Mouse (Mus musculus) forebrain, embryonic 10.5 days (tissue): ENCODE measurements at regions not wholly inside any gene's neighbourhood (a gene's known extent, or its start where the extent isn't known, plus 50 kb on each side); places are given as distances from the start of the nearest gene placed in this dataset.
"Not testable (repeated sequence)": the region's sequence is repeated elsewhere in the genome, so short reads cannot be mapped to it uniquely, and the experiment has no call there.

Source experiments
- DNase-seq: peaks from one replicate; pipeline ENCODE4 v3.0.0-alpha.2; 2017; ENCODE audit warnings: low spot score; ENCODE audit errors: extremely low spot score
- H3K27ac ChIP-seq: fragments of 300-500 bp; sonication (generic); 2 replicates; pipeline ENCODE4 v1.5.1; 2016; ENCODE audit warnings: mild to moderate bottlenecking
- H3K27me3 ChIP-seq: fragments of 300-500 bp; sonication (generic); 2 replicates; pipeline ENCODE4 v1.6.1; 2016; ENCODE audit warnings: mild to moderate bottlenecking; ENCODE audit not compliant: poor library complexity, severe bottlenecking
- H3K36me3 ChIP-seq: fragments of 300-500 bp; sonication (generic); replicated peaks from 2 replicates; pipeline ENCODE4 v1.6.1; 2016; ENCODE audit warnings: mild to moderate bottlenecking, moderate library complexity
- H3K4me1 ChIP-seq: fragments of 300-500 bp; sonication (generic); 2 replicates; pipeline ENCODE4 v1.6.1; 2016
- H3K4me3 ChIP-seq: fragments of 300-500 bp; sonication (generic); 2 replicates; pipeline ENCODE4 v1.5.1; 2016; ENCODE audit warnings: mild to moderate bottlenecking, moderate library complexity
- H3K9me3 ChIP-seq: fragments of 300-500 bp; sonication (generic); 2 replicates; pipeline ENCODE4 v1.6.1; 2016; ENCODE audit warnings: mild to moderate bottlenecking, moderate library complexity
- WGBS: fragments of 180-500 bp; shearing (Covaris S2); methylation state at CpG from one replicate; pipeline ENCODE4 v1.1.7; 2016; 5-methylcytosine and 5-hydroxymethylcytosine counted together

DNA sequence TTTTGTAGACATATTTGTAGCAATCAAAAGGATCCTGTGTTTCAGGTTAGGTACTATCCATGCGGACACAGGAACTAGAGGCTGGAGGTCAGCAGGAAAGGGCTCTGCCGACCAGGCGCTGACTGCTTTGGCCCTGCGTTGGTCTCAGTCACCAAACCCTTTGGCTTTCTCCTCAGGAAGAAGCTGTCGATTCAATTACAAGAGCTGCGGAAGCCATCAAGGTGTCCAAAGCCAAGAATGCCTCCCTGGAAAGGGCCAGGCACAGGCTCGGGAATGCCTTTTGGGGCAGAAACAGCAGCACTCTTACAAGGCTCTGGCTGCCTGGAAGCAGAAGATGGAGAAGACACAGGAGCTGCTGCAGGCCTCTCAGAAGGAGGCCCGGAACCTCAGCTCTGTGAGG lies 205.2 kb upstream of the Ift57 start:
- H3K4me3 ChIP-seq: no peak overlapping the region
- no peaks in the 10 kb centered on the region for H3K4me1 ChIP-seq
- peaks cover 3% of the 10 kb centered on the region; the same call in 1 of the 2 replicates for H3K9me3 ChIP-seq
- no peaks in the 10 kb centered on the region for H3K36me3 ChIP-seq
- no peak for DNase-seq
- no peak overlapping the region for H3K27ac ChIP-seq
- 86% methylated on average over 8 of the region's 8 CpGs for WGBS
- H3K27me3 ChIP-seq: no peaks in the 10 kb centered on the region

DNA sequence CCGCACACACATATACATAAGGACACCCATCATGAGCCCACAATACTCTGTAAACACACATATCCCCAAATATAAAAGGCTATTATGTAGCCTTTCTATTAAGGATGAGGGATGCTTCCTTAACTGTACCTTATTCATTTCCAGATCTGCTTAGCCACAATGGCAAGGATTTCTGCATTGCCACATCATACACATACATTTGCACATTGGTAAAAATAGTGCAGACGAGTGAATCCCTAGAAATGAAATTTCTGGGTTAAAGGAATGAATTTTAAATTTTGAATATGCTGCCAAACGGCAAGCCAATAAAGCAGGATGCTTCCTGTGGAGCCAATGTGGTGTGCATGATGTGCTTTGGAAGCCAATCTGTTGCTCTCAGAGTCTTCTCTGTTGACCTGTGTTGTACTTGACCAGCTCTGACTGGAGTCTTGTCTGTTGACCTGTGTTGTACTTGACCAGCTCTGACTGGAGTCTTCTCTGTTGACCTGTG lies 201.5 kb upstream of the Ift57 start:
- no peaks in the 10 kb centered on the region for H3K27me3 ChIP-seq
- no peaks in the 10 kb centered on the region for H3K36me3 ChIP-seq
- DNase-seq: no peak
- no peaks in the 10 kb centered on the region for H3K9me3 ChIP-seq
- WGBS: 84% methylated on average over 3 of the region's 3 CpGs
- H3K4me3 ChIP-seq: no peak overlapping the region
- H3K27ac ChIP-seq: no peak overlapping the region
- H3K4me1 ChIP-seq: no peaks in the 10 kb centered on the region

DNA sequence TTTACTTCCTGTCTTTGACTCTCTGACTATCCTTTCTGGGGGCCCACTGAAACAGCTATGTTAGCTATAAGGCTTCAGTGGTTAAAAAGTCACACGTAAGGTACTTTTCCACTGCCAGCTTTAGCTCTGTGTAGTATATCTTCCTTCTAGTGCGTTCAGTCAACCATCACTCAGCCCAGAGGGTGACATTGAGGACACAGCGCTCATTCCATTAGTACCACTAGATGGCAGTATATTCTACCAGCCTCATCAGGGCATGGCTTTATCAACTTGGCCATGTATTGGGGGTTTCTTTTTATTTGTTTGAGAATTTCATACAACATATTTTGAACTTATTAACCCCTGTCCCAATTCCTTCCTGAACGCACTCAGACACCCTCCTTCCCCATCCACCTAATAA lies 198.2 kb upstream of the Ift57 start:
- 40% methylated on average over 4 of the region's 4 CpGs for WGBS
- Histone ChIP-seq H3K4me3 (no peak overlapping the region), H3K36me3 (no peaks in the 10 kb centered on the region), H3K27ac (no peak overlapping the region), H3K9me3 (no peaks in the 10 kb centered on the region), H3K4me1 (no peaks in the 10 kb centered on the region), H3K27me3 (no peaks in the 10 kb centered on the region)
- DNase-seq: no peak

DNA sequence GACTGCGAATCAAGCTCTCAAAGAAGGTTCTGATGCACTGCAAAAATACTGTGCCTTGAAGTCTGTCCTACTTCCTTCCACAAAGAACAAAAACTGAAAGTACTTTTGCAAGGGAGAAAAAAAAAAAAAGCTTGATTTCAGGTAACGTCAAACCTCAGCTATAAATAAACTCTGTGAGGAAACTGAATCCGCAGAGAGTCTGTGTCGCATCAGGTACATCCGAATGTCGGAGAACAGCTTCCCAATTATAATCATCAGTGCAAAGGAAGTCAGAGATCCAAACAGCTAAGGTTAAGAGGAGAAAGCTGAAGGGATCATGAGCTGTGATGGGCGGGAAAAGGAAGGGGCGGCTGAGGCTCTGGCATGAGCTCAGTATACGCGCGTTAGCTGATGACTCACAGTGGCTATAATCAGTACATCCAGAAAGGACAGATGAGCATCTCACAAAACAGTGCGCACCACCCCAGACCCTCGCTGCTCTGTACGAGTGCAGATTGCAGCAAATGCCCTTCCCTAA lies 195.1 kb upstream of the Ift57 start:
- H3K4me1 ChIP-seq: no peaks in the 10 kb centered on the region
- DNase-seq: no peak
- 94% methylated on average over 14 of the region's 14 CpGs for WGBS
- H3K27me3 ChIP-seq: no peaks in the 10 kb centered on the region
- no peaks in the 10 kb centered on the region for H3K9me3 ChIP-seq
- no peak overlapping the region for H3K4me3 ChIP-seq
- H3K36me3 ChIP-seq: no peaks in the 10 kb centered on the region
- H3K27ac ChIP-seq: no peak overlapping the region

DNA sequence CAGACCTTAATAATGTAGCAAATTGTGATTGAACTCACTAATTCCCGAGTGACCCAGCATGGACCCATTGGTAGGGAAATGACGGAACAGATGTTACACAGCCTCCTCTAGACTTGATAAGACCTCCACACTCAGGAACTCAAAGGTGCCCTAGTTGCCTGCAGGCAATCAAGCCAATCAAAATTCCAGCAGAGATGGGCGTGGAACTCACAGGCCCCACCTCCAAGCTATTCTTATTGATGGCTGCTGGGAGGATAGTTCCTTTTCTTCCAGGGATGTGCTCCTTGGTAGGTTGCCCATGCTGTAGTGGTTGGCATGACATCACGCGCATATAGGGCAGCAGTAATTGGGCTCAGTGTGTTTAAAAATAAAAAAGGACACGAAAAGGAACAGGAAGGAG lies 194.4 kb upstream of the Ift57 start:
- Histone ChIP-seq H3K9me3 (no peaks in the 10 kb centered on the region), H3K4me3 (no peak overlapping the region), H3K27me3 (no peaks in the 10 kb centered on the region), H3K4me1 (no peaks in the 10 kb centered on the region), H3K36me3 (no peaks in the 10 kb centered on the region), H3K27ac (no peak overlapping the region)
- WGBS: 89% methylated on average over 6 of the region's 6 CpGs
- DNase-seq: no peak

DNA sequence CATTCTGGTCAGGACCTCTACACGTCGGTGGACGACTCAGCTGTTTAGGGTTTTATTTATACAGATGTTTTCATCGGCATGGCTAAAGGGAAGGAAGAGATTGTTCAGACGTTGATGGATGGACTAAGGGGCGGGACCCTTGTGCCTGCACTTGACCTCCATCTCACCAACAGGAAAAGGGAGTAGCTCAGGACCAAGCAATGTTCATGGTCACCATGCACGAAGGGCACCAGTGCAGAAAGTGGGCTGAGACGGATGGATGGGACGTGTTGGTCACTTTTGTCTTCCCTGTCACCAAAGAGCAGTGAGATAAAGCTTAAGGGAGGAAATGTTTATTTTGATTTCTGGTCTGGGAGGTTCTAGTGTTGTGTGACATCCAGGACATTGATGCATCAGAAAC lies 193.8 kb upstream of the Ift57 start:
- WGBS: 89% methylated on average over 9 of the region's 9 CpGs
- Histone ChIP-seq H3K27me3 (no peaks in the 10 kb centered on the region), H3K4me3 (no peak overlapping the region), H3K9me3 (no peaks in the 10 kb centered on the region), H3K36me3 (no peaks in the 10 kb centered on the region), H3K27ac (no peak overlapping the region), H3K4me1 (no peaks in the 10 kb centered on the region)
- no peak for DNase-seq

DNA sequence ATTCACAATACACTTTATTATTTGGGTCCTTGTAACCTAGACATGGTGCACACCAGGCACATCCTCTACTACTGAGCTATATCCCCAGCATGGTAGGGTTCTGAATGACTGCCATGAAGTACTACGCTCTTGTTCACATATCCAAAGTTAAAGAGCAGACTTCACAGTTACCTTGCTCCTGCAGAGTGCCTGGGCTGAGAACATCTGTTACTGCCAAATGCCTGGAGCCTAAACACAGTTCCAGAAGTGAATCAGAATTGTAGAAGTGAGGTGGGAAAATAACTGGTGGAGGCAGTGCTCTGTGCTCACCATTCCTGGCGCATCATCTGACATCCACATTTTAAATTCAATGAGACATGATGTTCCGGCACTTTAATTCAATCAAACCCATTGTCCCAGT lies 180.2 kb upstream of the Ift57 start:
- Histone ChIP-seq H3K27ac (no peak overlapping the region), H3K27me3 (no peaks in the 10 kb centered on the region), H3K4me1 (peaks cover 10% of the 10 kb centered on the region), H3K36me3 (no peaks in the 10 kb centered on the region), H3K4me3 (no peak overlapping the region), H3K9me3 (no peaks in the 10 kb centered on the region)
- no peak for DNase-seq
- 94% methylated on average over 3 of the region's 3 CpGs for WGBS

DNA sequence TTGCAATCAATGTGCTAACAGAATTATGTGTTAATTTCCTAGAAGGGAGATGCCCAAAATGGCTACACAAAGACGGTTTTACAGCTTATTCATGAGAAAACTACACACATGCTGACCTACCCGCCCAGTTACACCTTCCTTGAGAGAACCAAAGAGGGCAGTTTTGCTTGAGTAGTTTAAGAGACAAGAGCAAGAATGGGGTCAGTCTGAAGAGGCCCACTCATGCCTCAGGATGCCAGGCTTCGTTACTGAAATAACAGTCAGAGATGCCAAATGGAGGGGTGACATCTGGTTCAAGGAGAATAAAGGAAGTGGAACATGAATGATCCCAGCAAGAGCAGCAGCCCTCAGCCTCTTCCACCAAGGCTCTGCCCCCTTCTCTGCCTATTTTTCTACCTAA lies 178.6 kb upstream of the Ift57 start:
- Histone ChIP-seq H3K4me1 (peaks cover 10% of the 10 kb centered on the region), H3K9me3 (no peaks in the 10 kb centered on the region), H3K36me3 (no peaks in the 10 kb centered on the region), H3K27me3 (no peaks in the 10 kb centered on the region), H3K27ac (no peak overlapping the region), H3K4me3 (no peak overlapping the region)
- DNase-seq: no peak
- 71% methylated on average over 3 of the region's 3 CpGs for WGBS

DNA sequence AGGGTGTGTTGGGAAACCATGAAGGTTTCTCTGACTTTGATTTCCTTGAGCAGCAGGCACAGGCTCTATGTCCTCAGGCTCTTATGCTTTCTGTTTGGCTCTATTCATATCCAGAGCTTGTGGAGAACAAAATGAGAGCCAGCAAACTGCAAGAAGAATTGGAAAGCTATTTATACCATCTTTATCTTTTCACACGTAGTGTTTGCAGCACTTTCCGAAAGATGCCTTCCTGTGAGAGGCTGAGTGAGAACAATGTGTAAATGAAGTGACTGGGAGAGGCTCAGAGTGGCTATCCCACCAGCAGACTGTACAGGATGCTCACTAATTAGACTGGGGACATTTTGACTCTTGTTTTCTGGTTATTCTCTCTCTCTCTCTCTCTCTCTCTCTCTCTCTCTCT lies 177.3 kb upstream of the Ift57 start:
- Histone ChIP-seq H3K36me3 (no peaks in the 10 kb centered on the region), H3K27ac (no peak overlapping the region), H3K4me3 (no peak overlapping the region), H3K4me1 (peaks cover 1% of the 10 kb centered on the region; the same call in 1 of the 2 replicates), H3K9me3 (no peaks in the 10 kb centered on the region), H3K27me3 (no peaks in the 10 kb centered on the region)
- DNase-seq: no peak
- WGBS: 72% methylated on average over 2 of the region's 2 CpGs

DNA sequence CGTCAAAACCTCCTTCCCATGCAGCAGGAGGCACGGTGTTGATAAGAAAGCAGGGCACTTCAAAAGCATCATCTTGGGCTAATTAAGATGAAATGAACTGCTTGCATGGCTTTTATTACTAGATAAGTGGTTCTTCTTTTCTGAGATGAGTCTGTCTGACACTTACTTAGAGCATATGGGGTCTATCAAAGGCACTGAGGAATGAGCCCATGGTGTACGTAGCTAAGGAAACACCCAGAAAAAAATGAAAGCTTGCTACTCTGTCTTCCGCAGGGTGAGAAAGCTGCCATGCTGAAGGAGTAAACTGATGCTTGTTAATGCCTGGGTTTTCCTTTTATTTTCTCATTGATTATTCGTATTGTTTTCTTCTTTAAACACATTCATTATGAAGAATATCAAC lies 176.5 kb upstream of the Ift57 start:
- WGBS: 74% methylated on average over 5 of the region's 5 CpGs

DNA sequence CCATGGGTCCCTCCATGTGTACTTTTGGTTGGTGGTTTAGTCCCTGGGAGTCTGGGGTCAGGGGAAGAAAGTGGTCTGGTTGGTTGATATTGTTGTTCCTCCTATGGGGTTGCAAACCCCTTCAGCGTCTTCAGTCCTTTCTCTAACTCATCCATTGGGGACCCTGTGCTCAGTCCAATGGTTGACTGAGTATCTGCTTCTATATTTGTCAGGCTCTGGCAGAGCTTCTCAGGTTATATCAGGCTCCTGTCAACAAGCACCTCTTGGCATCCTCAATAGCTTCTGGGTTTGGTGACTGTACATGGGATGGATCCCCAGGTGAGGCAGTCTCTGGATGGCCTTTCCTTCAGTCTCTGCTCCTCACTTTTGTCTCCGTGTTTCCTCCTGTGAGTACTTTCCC lies 170.4 kb upstream of the Ift57 start:
- not testable (repeated sequence) for DNase-seq, H3K9me3 ChIP-seq, H3K4me3 ChIP-seq, H3K27me3 ChIP-seq, H3K4me1 ChIP-seq, H3K27ac ChIP-seq, H3K36me3 ChIP-seq
- WGBS: 90% methylated on average over 2 of the region's 2 CpGs

More for the DNA sequence above, 176.5 kb upstream of the Ift57 start:
- no peak for DNase-seq
- no peak overlapping the region for H3K4me3 ChIP-seq
- H3K27me3 ChIP-seq: no peaks in the 10 kb centered on the region
- H3K27ac ChIP-seq: no peak overlapping the region
- H3K9me3 ChIP-seq: no peaks in the 10 kb centered on the region
- H3K4me1 ChIP-seq: no peaks in the 10 kb centered on the region; the same call in 1 of the 2 replicates
- no peaks in the 10 kb centered on the region for H3K36me3 ChIP-seq

DNA sequence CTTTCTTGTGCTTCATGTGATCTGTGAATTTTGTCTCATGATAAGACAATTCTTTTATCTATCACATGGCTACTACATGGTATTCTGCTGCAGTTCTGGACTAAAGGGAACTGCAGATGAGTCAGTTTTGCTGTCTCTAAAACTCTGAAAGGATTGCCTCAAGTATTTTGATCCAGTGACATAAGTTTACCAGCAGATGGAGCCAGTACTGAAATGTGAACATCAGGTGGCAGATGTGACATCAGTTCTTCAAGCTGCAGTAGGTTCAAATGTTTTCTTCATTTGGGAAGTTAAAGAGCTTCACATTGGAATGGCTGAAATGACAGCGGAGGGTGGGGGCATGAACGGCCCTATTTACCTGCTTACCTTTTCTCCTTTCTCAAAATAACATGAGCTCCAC lies 170.0 kb upstream of the Ift57 start:
- Histone ChIP-seq H3K27me3 (no peaks in the 10 kb centered on the region), H3K4me3 (no peak overlapping the region), H3K36me3 (no peaks in the 10 kb centered on the region), H3K4me1 (peaks cover 4% of the 10 kb centered on the region), H3K9me3 (no peaks in the 10 kb centered on the region), H3K27ac (no peak overlapping the region)
- 80% methylated on average over 2 of the region's 2 CpGs for WGBS
- DNase-seq: no peak

DNA sequence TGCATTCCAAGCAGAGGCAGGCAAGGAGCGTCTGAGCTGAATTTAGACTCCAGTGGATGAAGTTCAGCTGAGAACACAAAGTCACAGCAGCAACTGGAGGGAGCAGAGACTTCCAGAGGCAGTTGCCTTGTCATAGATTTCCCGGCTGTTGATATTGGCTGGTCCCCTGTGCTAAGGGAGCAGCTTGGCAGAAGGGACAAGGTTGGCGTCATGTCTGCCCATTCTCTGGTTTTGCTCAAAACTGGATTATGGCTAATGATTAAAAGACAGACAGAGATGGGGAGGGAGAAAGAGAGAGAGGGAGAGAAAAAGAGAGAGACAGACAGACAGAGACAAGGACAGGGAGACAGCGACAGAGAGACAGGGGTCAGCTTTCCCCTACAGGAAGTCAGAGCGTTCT lies 169.0 kb upstream of the Ift57 start:
- H3K36me3 ChIP-seq: no peaks in the 10 kb centered on the region
- no peak for DNase-seq
- H3K9me3 ChIP-seq: no peaks in the 10 kb centered on the region
- peaks cover 4% of the 10 kb centered on the region for H3K4me1 ChIP-seq
- WGBS: 88% methylated on average over 5 of the region's 5 CpGs
- H3K27me3 ChIP-seq: no peaks in the 10 kb centered on the region
- H3K27ac ChIP-seq: no peak overlapping the region
- no peak overlapping the region for H3K4me3 ChIP-seq

DNA sequence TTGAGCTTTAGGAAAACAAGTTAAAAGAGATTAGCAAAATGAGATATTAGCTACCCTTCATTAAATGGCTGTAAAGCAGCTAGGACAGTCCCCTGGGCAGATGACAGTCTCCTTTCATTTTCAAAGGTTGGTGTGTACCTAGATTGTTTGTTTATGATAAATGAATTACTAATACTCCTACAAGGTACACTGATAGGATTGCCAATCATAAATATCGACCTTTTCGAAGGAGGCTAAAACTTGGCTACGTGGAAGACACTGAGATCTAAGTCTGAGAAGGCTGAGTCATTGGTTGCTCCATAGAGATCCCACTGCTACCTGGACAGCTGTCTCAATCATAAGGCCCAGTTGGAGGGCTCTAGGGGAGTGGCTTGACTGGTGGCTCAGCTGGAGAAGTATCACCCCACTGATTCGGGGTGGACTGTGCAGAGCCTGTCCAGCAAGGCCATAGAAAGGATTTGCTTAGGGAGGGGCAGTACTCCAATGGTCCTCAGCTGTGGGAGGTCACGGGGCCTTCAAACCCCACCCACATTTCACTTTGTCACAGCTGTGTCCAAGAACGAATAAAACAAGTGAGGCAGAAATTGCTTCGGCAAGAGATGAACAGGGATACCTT lies 166.9 kb upstream of the Ift57 start:
- Histone ChIP-seq H3K27me3 (no peaks in the 10 kb centered on the region), H3K9me3 (no peaks in the 10 kb centered on the region), H3K36me3 (no peaks in the 10 kb centered on the region), H3K4me3 (no peak overlapping the region), H3K4me1 (peaks cover 4% of the 10 kb centered on the region), H3K27ac (no peak overlapping the region)
- DNase-seq: no peak
- 84% methylated on average over 7 of the region's 7 CpGs for WGBS
